Mouse (Mus musculus) splenic B cell, adult 2 months (primary cell): ENCODE data around the gene Vmn1r61.

Experiments used
- DNase-seq: peaks from one replicate; pipeline ENCODE4 v3.0.0-alpha.2; 2011; ENCODE audit warnings: low read depth, low spot score
- H3K27me3 ChIP-seq: 2 replicates; pipeline ENCODE4 v1.6.1; 2012; ENCODE audit warnings: mild to moderate bottlenecking, low read length, moderate library complexity, mixed read lengths; ENCODE audit not compliant: control insufficient read depth, poor library complexity, insufficient read depth, severe bottlenecking
- H3K36me3 ChIP-seq: 2 replicates; pipeline ENCODE4 v1.6.1; 2012; ENCODE audit warnings: mild to moderate bottlenecking, low read length, moderate library complexity, mixed read lengths; ENCODE audit not compliant: control insufficient read depth, poor library complexity, insufficient read depth, severe bottlenecking

Gene Vmn1r61

GRCm38 (mm10) chr7:5613195-5613594 lies at the start of gene Vmn1r61:
Gene Vmn1r61, minus strand, starts transcription at chr7:5613295.
- H3K27me3 ChIP-seq, result no peaks in the 10 kb centered on the region
- no peak for DNase-seq
- H3K36me3 ChIP-seq, result no peaks in the 10 kb centered on the region
